Mouse (Mus musculus): Measurements from ENCODE around the gene Gad1.

DNA sequence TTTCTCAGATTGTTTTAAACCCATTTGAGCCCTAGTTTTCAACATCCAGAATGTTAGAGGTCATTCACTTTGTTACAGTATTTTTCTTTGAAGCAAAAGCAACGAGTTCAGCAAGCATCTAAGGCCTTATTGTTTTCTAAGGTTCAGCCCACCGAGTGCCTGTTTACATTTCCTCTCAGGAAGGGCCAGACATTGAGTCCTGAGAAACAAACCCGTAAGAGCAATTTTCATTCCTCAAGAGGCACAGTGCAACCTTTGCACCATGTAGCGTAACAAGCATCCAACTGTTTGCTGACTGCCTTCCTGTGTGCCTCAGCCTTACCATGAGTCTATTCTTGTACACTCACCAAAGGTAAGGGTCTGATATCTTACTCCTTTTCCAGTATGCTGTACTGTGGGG lies at the start of gene Gad1:
- no peak for TF ChIP-seq CTCF (IDR thresholded peaks at IDR 0.05; ENCODE audit: low read depth, low read length)
- TF ChIP-seq POLR2A (IDR thresholded peaks at IDR 0.05; ENCODE audit: extremely low read depth, insufficient read depth, low read length) = no peak

All from liver, adult 2 months (tissue).